Mouse (Mus musculus): ENCODE results near the gene Rarres2. TPM values are rescaled to one million over a fixed set of nuclear protein-coding genes. Genes with fewer than 3 reads are reported as not detected.

The Rarres2 gene
- polyA plus RNA-seq, 1 experiment from 2014 or later = 45.3 TPM

DNA sequence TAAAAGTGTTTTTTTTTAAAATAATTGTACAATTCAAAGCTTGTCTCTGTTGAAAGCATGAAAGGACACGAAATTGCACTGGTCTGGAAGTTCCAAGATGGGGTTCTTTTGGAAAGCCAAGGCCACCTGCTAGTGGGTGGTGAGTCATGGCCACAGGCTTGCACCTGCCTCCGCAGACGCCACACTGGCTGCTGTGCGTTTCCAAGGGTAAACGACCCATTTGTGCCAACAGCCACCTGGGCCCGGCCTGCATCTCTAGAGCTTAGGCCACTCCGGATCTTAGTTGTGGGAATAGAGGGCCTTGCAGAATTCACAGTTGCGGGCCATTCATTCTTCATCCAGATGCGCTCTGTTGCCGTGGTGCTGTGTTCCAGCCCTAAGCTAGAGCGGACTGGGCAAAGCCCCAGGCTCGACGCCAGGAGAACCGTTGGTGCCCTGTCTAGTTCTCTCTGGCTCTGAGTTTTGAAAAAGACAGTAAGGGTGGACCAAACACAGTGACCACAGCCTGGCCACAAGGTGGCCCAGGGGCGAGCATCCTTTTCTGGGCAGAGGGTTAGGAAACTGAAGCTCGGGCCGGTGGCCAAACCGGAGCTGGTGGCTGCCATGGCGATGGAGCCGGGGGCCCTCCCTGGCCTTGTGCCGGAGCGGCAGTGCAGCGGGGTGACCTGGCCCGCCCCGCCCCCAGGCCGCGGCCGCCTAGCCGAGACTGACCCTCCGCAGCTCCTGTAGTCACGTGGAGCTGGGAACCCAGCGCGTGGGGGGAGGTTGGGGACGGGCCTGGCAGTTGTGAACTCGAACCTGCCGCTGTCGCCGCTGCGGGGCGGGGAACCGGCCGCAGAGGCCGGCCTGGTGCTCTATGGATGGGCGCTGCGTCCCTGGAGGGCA, 20.8 kb upstream of the Rarres2 start, which contains the start of the genes Repin1 and Gm44965:
TSS of gene Repin1 (plus strand) at position 726 of the 885 bp plus-strand sequence.
TSS of gene Gm44965 (plus strand) at position 784 of the 885 bp plus-strand sequence.
- Histone ChIP-seq H3K4me2 (ENCODE audit: low read length) (peak within 1 kb of the TSS; percentile 88), H3K4me1 (ENCODE audit: control insufficient read depth in 2 of 2, insufficient read depth in 2 of 2, low read length in 2 of 2) (peaks cover 23 to 30% of the 10 kb centered on the region in 2 experiments), H3K27me3 (ENCODE audit: control insufficient read depth, insufficient read depth, low read length) (no peaks in the 10 kb centered on the region)

DNA sequence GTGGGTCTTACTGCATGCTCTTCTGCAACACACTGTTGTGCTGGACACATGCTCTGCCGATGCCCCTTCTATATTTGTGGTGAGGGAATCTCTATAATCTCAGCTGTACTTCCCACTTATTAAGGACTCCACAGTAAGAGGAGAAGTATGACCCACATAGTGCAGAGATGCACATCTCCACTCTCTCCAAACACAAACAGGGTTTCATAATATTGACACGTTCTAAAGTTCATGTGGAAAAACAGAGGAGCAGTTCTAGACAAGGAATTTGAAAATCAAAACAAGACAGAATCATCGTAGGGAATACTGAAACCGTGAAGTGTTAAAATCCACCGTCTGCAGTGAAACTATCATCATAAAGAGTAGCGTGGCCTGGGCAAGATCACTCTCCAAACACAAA, 19.3 kb upstream of the Rarres2 start:
- H3K4me1 ChIP-seq (ENCODE audit: control insufficient read depth in 2 of 2, insufficient read depth in 2 of 2, low read length in 2 of 2) = peaks cover 23 to 30% of the 10 kb centered on the region in 2 experiments
- no peak for ATAC-seq (ENCODE audit: insufficient number of reproducible peaks, insufficient read depth, low FRiP score, low read depth)
- H3K9ac ChIP-seq (ENCODE audit: low read length) = no peak overlapping the region
- no peak overlapping the region for H3K4me3 ChIP-seq (ENCODE audit: control insufficient read depth in 1 of 2, insufficient read depth in 1 of 2, low read depth in 1 of 2, low read length in 2 of 2)
- no peak overlapping the region for H3K27ac ChIP-seq (replicated peaks in 1 of 2; ENCODE audit: control insufficient read depth in 1 of 2, insufficient read depth in 1 of 2, low read depth in 2 of 2, low read length in 2 of 2)
- WGBS = 89% methylated on average over 6 of the region's 6 CpGs
- H3K36me3 ChIP-seq (ENCODE audit: control insufficient read depth, insufficient read depth, low read length) = peaks cover 16% of the 10 kb centered on the region
- H3K27me3 ChIP-seq (ENCODE audit: control insufficient read depth, insufficient read depth, low read length) = no peaks in the 10 kb centered on the region
- no peak overlapping the region for H3K4me2 ChIP-seq (ENCODE audit: low read length)
- peaks cover 8% of the 10 kb centered on the region for H3K9me3 ChIP-seq (ENCODE audit: control insufficient read depth, low read length)

More for the DNA sequence above, 20.8 kb upstream of the Rarres2 start, which contains the start of the genes Repin1 and Gm44965:
- Histone ChIP-seq H3K4me3 (ENCODE audit: control insufficient read depth in 1 of 2, insufficient read depth in 1 of 2, low read depth in 1 of 2, low read length in 2 of 2) (peak within 1 kb of the TSS; percentile 74 to 95), H3K9ac (ENCODE audit: low read length) (peak within 1 kb of the TSS; percentile 94), H3K27ac (replicated peaks in 1 of 2; ENCODE audit: control insufficient read depth in 1 of 2, insufficient read depth in 1 of 2, low read depth in 2 of 2, low read length in 2 of 2) (peak within 1 kb of the TSS; percentile 90 to 92), H3K36me3 (ENCODE audit: control insufficient read depth, insufficient read depth, low read length) (peaks cover 31% of the 10 kb centered on the region), H3K9me3 (ENCODE audit: control insufficient read depth, low read length) (peaks cover 20% of the 10 kb centered on the region)
- peak; percentile 90 for ATAC-seq (ENCODE audit: insufficient number of reproducible peaks, insufficient read depth, low FRiP score, low read depth)
- WGBS = 9% methylated on average over 41 of the region's 45 CpGs

DNA sequence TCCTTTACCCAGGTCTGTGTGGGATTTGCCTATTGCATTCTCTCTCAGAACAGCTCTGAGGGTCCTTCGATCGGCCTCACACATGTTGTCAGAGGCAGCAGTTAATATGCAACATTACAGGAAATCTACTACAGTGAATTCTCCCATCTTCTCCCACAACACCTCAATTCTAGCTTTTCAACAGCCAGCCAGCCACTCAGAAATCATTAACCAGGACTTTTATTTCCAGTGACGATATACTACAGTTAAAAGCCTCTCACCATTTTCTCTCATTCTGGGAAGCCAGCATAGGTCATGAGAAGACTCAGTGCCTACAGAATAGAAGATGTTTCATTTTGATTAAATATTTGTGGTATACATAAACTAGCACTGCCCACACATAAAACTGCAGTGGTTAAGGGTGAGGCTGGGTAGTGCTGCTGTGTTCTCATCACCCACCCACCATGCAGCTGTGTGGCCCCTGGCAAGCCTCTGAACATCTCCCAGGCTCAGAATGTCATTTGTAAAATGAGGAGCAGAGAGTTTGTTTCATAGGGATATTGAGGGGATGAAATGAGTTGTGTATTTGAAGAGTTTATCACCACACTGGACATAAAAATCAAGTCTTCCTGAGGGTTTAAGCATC, 18.7 kb upstream of the Rarres2 start:
- H3K27me3 ChIP-seq (ENCODE audit: control insufficient read depth, insufficient read depth, low read length) = no peaks in the 10 kb centered on the region
- peaks cover 3% of the 10 kb centered on the region for H3K9me3 ChIP-seq (ENCODE audit: control insufficient read depth, low read length)
- peaks cover 11% of the 10 kb centered on the region for H3K36me3 ChIP-seq (ENCODE audit: control insufficient read depth, insufficient read depth, low read length)
- H3K9ac ChIP-seq (ENCODE audit: low read length) = no peak overlapping the region
- no peak overlapping the region for H3K4me2 ChIP-seq (ENCODE audit: low read length)
- H3K4me3 ChIP-seq (ENCODE audit: control insufficient read depth in 1 of 2, insufficient read depth in 1 of 2, low read depth in 1 of 2, low read length in 2 of 2) = no peak overlapping the region
- no peak overlapping the region for H3K27ac ChIP-seq (replicated peaks in 1 of 2; ENCODE audit: control insufficient read depth in 1 of 2, insufficient read depth in 1 of 2, low read depth in 2 of 2, low read length in 2 of 2)
- ATAC-seq (ENCODE audit: insufficient number of reproducible peaks, insufficient read depth, low FRiP score, low read depth) = no peak
- 91% methylated on average over 3 of the region's 3 CpGs for WGBS
- H3K4me1 ChIP-seq (ENCODE audit: control insufficient read depth in 2 of 2, insufficient read depth in 2 of 2, low read length in 2 of 2) = peaks cover 23 to 30% of the 10 kb centered on the region in 2 experiments

DNA sequence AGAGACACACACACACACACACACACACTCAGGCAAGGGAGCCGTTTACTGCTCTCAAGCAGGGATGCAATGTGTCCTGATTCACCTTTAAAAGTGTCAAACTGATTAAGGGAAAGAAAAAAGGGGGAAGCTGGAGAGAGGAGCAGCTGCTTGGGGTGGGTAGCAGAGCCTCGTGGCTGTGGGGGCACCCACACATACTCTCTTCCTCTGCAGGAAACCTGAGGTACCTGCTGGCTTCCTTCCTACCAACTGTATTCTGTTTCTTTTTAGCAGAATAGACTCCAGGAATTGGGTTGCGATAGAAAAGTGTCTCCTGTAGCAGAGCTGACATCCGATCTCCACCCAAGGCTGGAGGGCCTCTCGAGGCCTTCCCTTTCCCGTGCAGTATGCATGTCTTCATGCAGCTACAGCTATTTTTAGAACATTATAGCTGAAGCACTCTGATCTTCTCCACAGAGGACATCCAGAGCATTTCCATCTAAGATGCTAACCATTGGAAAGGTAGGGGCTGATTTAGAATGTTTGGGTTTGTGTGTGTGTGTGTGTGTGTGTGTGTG, 16.7 kb upstream of the Rarres2 start, which contains the start of gene Gm45021:
TSS of gene Gm45021 (plus strand) at position 417 of the 557 bp plus-strand sequence.
- Histone ChIP-seq H3K4me1 (ENCODE audit: control insufficient read depth in 2 of 2, insufficient read depth in 2 of 2, low read length in 2 of 2) (peaks cover 16 to 18% of the 10 kb centered on the region in 2 experiments), H3K9me3 (ENCODE audit: control insufficient read depth, low read length) (no peaks in the 10 kb centered on the region), H3K27me3 (ENCODE audit: control insufficient read depth, insufficient read depth, low read length) (no peaks in the 10 kb centered on the region), H3K4me2 (ENCODE audit: low read length) (peak within 1 kb of the TSS; percentile 23; the same call in 1 of the 2 replicates), H3K9ac (ENCODE audit: low read length) (peak within 1 kb of the TSS; percentile 58), H3K36me3 (ENCODE audit: control insufficient read depth, insufficient read depth, low read length) (no peaks in the 10 kb centered on the region), H3K4me3 (ENCODE audit: control insufficient read depth in 1 of 2, insufficient read depth in 1 of 2, low read depth in 1 of 2, low read length in 2 of 2) (no peak within 1 kb of the TSS), H3K27ac (replicated peaks in 1 of 2; ENCODE audit: control insufficient read depth in 1 of 2, insufficient read depth in 1 of 2, low read depth in 2 of 2, low read length in 2 of 2) (peak within 1 kb of the TSS; percentile 86)
- ATAC-seq (ENCODE audit: insufficient number of reproducible peaks, insufficient read depth, low FRiP score, low read depth) = no peak
- WGBS = 12% methylated on average over 6 of the region's 6 CpGs

DNA sequence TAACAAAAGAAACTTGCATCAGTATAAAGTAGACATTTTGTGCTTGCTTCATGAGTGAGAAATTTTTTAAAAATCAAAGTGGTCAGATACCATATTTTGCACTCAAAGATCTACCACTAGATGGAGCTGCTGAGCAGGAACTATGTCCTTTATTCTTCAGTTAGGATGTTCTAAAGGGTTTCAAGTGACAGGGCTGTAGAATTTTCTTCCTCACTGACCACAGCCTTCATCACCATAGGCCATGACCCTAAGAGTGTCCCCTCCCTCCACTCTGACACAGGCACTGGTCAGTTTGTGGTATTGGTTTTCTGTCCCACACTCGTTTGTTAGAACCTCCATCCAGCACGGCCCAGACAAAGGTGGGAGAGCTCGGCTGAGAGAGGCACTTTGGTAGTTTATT, 9.4 kb upstream of the Rarres2 start:
- Histone ChIP-seq H3K27ac (replicated peaks in 1 of 2; ENCODE audit: control insufficient read depth in 1 of 2, insufficient read depth in 1 of 2, low read depth in 2 of 2, low read length in 2 of 2) (no peak overlapping the region), H3K36me3 (ENCODE audit: control insufficient read depth, insufficient read depth, low read length) (no peaks in the 10 kb centered on the region), H3K9me3 (ENCODE audit: control insufficient read depth, low read length) (no peaks in the 10 kb centered on the region), H3K9ac (ENCODE audit: low read length) (no peak overlapping the region), H3K4me3 (ENCODE audit: control insufficient read depth in 1 of 2, insufficient read depth in 1 of 2, low read depth in 1 of 2, low read length in 2 of 2) (no peak overlapping the region), H3K4me1 (ENCODE audit: control insufficient read depth in 2 of 2, insufficient read depth in 2 of 2, low read length in 2 of 2) (peaks cover 16 to 30% of the 10 kb centered on the region in 2 experiments), H3K4me2 (ENCODE audit: low read length) (no peak overlapping the region), H3K27me3 (ENCODE audit: control insufficient read depth, insufficient read depth, low read length) (no peaks in the 10 kb centered on the region)
- WGBS = 56% methylated on average over 3 of the region's 3 CpGs
- no peak for ATAC-seq (ENCODE audit: insufficient number of reproducible peaks, insufficient read depth, low FRiP score, low read depth)

DNA sequence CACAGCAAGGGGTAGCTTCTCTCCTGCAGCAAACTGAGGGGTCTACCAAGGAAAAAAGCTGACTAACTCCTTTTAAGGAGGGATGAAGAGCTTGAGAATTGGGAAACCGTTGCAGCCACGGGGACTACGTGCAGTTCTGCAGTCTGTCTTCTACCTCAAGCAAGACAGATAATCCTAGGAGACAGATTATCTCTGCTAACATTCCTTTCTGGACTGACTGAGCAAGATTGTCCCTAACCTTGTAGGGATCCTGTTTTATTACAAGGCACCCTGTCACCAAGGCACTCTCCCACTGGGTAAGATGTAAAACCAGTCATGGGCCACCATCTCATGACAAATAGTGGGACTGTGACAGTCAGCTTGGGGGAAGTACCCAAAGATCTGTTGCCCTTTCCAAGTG, 8.7 kb upstream of the Rarres2 start:
- H3K27ac ChIP-seq (replicated peaks in 1 of 2; ENCODE audit: control insufficient read depth in 1 of 2, insufficient read depth in 1 of 2, low read depth in 2 of 2, low read length in 2 of 2) = peak overlapping the region; percentile 7 to 42
- H3K4me2 ChIP-seq (ENCODE audit: low read length) = no peak overlapping the region
- H3K36me3 ChIP-seq (ENCODE audit: control insufficient read depth, insufficient read depth, low read length) = no peaks in the 10 kb centered on the region
- H3K27me3 ChIP-seq (ENCODE audit: control insufficient read depth, insufficient read depth, low read length) = no peaks in the 10 kb centered on the region
- no peak overlapping the region for H3K9ac ChIP-seq (ENCODE audit: low read length)
- peaks cover 16 to 30% of the 10 kb centered on the region in 2 experiments for H3K4me1 ChIP-seq (ENCODE audit: control insufficient read depth in 2 of 2, insufficient read depth in 2 of 2, low read length in 2 of 2)
- no peak for ATAC-seq (ENCODE audit: insufficient number of reproducible peaks, insufficient read depth, low FRiP score, low read depth)
- no peak overlapping the region for H3K4me3 ChIP-seq (ENCODE audit: control insufficient read depth in 1 of 2, insufficient read depth in 1 of 2, low read depth in 1 of 2, low read length in 2 of 2)
- H3K9me3 ChIP-seq (ENCODE audit: control insufficient read depth, low read length) = no peaks in the 10 kb centered on the region
- 8% methylated on average over 3 of the region's 3 CpGs for WGBS

DNA sequence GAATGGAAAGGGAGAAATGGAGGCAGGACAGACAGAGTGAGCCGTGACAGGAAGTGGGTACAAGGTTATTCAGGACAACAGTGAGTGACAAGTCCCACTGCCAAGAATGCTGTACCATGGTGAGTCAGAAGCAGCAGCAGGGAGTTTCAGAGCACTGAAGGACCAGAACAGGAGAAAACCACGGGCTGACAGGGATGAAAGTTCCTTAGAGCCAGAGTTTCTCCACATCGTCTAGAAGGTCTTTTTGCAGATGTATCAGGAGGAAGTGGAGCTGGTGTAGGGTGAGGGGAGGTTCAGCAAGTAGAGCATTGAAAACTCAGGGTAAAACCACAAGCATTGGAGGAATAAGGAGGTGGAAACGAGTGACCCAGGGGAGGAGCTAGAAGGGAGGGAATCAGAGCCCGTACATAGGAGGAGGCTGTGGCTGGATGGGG, 6.6 kb upstream of the Rarres2 start:
- Histone ChIP-seq H3K27ac (replicated peaks in 1 of 2; ENCODE audit: control insufficient read depth in 1 of 2, insufficient read depth in 1 of 2, low read depth in 2 of 2, low read length in 2 of 2) (peak overlapping the region; percentile 75), H3K9ac (ENCODE audit: low read length) (peak overlapping the region; percentile 52), H3K27me3 (ENCODE audit: control insufficient read depth, insufficient read depth, low read length) (no peaks in the 10 kb centered on the region), H3K4me1 (ENCODE audit: control insufficient read depth in 2 of 2, insufficient read depth in 2 of 2, low read length in 2 of 2) (peaks cover 16 to 30% of the 10 kb centered on the region in 2 experiments), H3K4me2 (ENCODE audit: low read length) (peak overlapping the region; percentile 48), H3K4me3 (ENCODE audit: control insufficient read depth in 1 of 2, insufficient read depth in 1 of 2, low read depth in 1 of 2, low read length in 2 of 2) (no peak overlapping the region), H3K36me3 (ENCODE audit: control insufficient read depth, insufficient read depth, low read length) (no peaks in the 10 kb centered on the region), H3K9me3 (ENCODE audit: control insufficient read depth, low read length) (no peaks in the 10 kb centered on the region)
- ATAC-seq (ENCODE audit: insufficient number of reproducible peaks, insufficient read depth, low FRiP score, low read depth) = peak; percentile 57; the same call in 1 of the 2 replicates
- WGBS = 7% methylated on average over 5 of the region's 5 CpGs

All from heart, embryonic 14.5 days (tissue).